Mouse (Mus musculus): ENCODE measurements around the gene Gm11564. TPM values are rescaled to one million over a fixed set of nuclear protein-coding genes. Genes with fewer than 3 reads are reported as not detected.
"Not testable (repeated sequence)": the region's sequence is repeated elsewhere in the genome, so short reads cannot be mapped to it uniquely, and the experiment has no call there.

Gene Gm11564
- total and polyA plus RNA-seq, 2 experiments, result not detected

GRCm38 (mm10) chr11:99846746-99847145 lies 31.3 kb upstream of the Gm11564 start:
- 86% methylated on average over 2 of the region's 2 CpGs for WGBS
- no peaks in the 10 kb centered on the region for H3K27me3 ChIP-seq (ENCODE audit: control insufficient read depth, insufficient read depth, low read length)

DNA sequence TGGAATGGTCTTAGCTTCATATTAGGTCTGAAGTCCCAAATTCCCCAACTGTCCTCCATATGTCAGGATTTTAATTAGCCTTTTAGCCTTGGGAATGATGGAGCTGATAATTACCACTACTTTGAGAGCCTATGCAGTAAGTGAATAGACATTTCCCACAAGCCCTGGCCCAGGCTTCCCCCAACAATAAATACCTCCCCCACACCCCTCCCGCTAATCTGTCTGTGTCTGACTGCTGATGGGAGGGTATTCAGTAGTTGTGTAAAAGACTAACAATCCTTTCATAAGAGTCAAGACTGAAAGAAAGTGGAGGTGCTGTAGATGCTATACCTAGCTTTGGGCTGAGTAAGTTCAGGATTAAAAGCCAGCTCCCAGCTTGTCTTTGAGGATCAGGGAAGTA lies 26.7 kb upstream of the Gm11564 start:
- WGBS, result 91% methylated on average over 1 of the region's 1 CpGs
- no peak for DNase-seq (ENCODE audit: extremely low read depth, low read depth, low spot score)
- Histone ChIP-seq H3K9ac (ENCODE audit: low read depth, low read length) (no peak overlapping the region), H3K27ac (replicated peaks; ENCODE audit: insufficient read depth, low read depth, low read length) (no peak overlapping the region), H3K4me3 (ENCODE audit: insufficient read depth, low read depth, low read length) (no peak overlapping the region), H3K36me3 (ENCODE audit: control insufficient read depth, insufficient read depth, low read length) (no peaks in the 10 kb centered on the region), H3K27me3 (ENCODE audit: control insufficient read depth, insufficient read depth, low read length) (no peaks in the 10 kb centered on the region), H3K4me1 (ENCODE audit: control insufficient read depth, insufficient read depth, low read length) (no peaks in the 10 kb centered on the region), H3K79me2 (ENCODE audit: control insufficient read depth, insufficient read depth, low read length) (no peaks in the 10 kb centered on the region)
- TF ChIP-seq POLR2A (IDR thresholded peaks at IDR 0.05; ENCODE audit: extremely low read depth, insufficient read depth, low read length) (no peak), CTCF (IDR thresholded peaks at IDR 0.05; ENCODE audit: low read depth, low read length) (no peak)

More at GRCm38 (mm10) chr11:99846746-99847145, 31.3 kb upstream of the Gm11564 start:
- TF ChIP-seq CTCF (IDR thresholded peaks at IDR 0.05; ENCODE audit: low read depth, low read length) (no peak), POLR2A (IDR thresholded peaks at IDR 0.05; ENCODE audit: extremely low read depth, insufficient read depth, low read length) (no peak)
- no peak for DNase-seq (ENCODE audit: extremely low read depth, low read depth, low spot score)
- H3K4me3 ChIP-seq (ENCODE audit: insufficient read depth, low read depth, low read length), result no peak overlapping the region
- no peaks in the 10 kb centered on the region for H3K4me1 ChIP-seq (ENCODE audit: control insufficient read depth, insufficient read depth, low read length)
- H3K36me3 ChIP-seq (ENCODE audit: control insufficient read depth, insufficient read depth, low read length), result no peaks in the 10 kb centered on the region
- H3K27ac ChIP-seq (replicated peaks; ENCODE audit: insufficient read depth, low read depth, low read length), result no peak overlapping the region
- no peak overlapping the region for H3K9ac ChIP-seq (ENCODE audit: low read depth, low read length)
- H3K79me2 ChIP-seq (ENCODE audit: control insufficient read depth, insufficient read depth, low read length), result no peaks in the 10 kb centered on the region

DNA sequence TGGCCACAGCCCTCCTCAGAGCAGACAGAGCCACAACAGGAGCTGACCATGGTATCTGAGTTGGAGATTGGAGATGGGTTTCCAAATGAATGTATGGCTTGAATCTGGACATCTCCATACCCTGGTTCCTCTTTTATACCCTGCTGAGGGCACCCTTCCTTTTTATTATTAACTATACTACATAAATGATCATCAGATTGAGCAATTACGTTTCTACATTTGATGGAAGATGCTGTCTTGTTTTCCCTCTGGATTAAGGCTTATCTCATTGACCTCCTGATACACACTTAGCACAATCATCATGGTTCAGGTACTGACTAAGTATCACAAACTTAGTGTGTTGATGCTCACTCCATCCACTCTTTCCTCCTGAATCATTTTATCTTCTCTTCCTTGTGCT lies 22.5 kb upstream of the Gm11564 start, which contains the start of gene 2300003K06Rik:
2300003K06Rik (minus strand) TSS at position 101 of the 400 bp plus-strand sequence.
- Histone ChIP-seq H3K27me3 (ENCODE audit: control insufficient read depth, insufficient read depth, low read length) (no peaks in the 10 kb centered on the region), H3K4me3 (ENCODE audit: insufficient read depth, low read depth, low read length) (no peak within 1 kb of the TSS), H3K27ac (replicated peaks; ENCODE audit: insufficient read depth, low read depth, low read length) (no peak within 1 kb of the TSS), H3K79me2 (ENCODE audit: control insufficient read depth, insufficient read depth, low read length) (no peaks in the 10 kb centered on the region), H3K9ac (ENCODE audit: low read depth, low read length) (no peak within 1 kb of the TSS), H3K4me1 (ENCODE audit: control insufficient read depth, insufficient read depth, low read length) (no peaks in the 10 kb centered on the region), H3K36me3 (ENCODE audit: control insufficient read depth, insufficient read depth, low read length) (no peaks in the 10 kb centered on the region)
- TF ChIP-seq POLR2A (IDR thresholded peaks at IDR 0.05; ENCODE audit: extremely low read depth, insufficient read depth, low read length) (no peak), CTCF (IDR thresholded peaks at IDR 0.05; ENCODE audit: low read depth, low read length) (no peak)
- WGBS, result 74% methylated on average over 1 of the region's 1 CpGs
- no peak for DNase-seq (ENCODE audit: extremely low read depth, low read depth, low spot score)

DNA sequence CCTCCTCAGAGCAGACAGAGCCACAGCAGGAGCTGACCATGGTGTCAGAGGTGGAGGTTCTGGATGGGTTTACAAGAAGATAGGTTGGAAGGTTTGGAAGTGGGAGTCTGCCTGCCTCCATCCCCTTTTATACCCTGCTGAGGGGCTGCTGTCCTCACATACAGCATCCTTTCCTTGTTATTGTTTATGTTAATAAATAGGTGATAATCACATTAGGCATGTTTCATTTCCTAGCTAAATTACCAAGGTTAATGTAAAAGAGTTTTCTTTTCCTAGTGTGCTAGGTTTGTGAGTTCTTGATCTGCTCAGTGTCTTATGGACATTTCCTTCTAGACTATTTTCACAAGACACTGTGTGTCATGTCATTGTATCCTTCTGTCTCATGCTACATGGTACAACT lies 5.7 kb downstream of the Gm11564 start, which contains the start of gene Krtap4-13:
Krtap4-13 (minus strand) TSS at position 101 of the 400 bp plus-strand sequence.
- DNase-seq (ENCODE audit: extremely low read depth, low read depth, low spot score); H3K79me2 ChIP-seq (ENCODE audit: control insufficient read depth, insufficient read depth, low read length); H3K9ac ChIP-seq (ENCODE audit: low read depth, low read length); H3K36me3 ChIP-seq (ENCODE audit: control insufficient read depth, insufficient read depth, low read length); H3K27ac ChIP-seq (replicated peaks; ENCODE audit: insufficient read depth, low read depth, low read length); H3K27me3 ChIP-seq (ENCODE audit: control insufficient read depth, insufficient read depth, low read length); H3K4me1 ChIP-seq (ENCODE audit: control insufficient read depth, insufficient read depth, low read length); H3K4me3 ChIP-seq (ENCODE audit: insufficient read depth, low read depth, low read length): not testable (repeated sequence)

GRCm38 (mm10) chr11:99804346-99804745 lies 11.1 kb downstream of the Gm11564 start, which contains the start of gene Gm11554:
Gene Gm11554 (minus strand): TSS chr11:99804446.
- H3K4me1 ChIP-seq (ENCODE audit: control insufficient read depth, insufficient read depth, low read length); H3K4me3 ChIP-seq (ENCODE audit: insufficient read depth, low read depth, low read length); DNase-seq (ENCODE audit: extremely low read depth, low read depth, low spot score); H3K79me2 ChIP-seq (ENCODE audit: control insufficient read depth, insufficient read depth, low read length); H3K27ac ChIP-seq (replicated peaks; ENCODE audit: insufficient read depth, low read depth, low read length); H3K9ac ChIP-seq (ENCODE audit: low read depth, low read length); H3K36me3 ChIP-seq (ENCODE audit: control insufficient read depth, insufficient read depth, low read length); H3K27me3 ChIP-seq (ENCODE audit: control insufficient read depth, insufficient read depth, low read length): not testable (repeated sequence)
- WGBS, result no CpG with 5 or more reads among the region's 1 CpGs

DNA sequence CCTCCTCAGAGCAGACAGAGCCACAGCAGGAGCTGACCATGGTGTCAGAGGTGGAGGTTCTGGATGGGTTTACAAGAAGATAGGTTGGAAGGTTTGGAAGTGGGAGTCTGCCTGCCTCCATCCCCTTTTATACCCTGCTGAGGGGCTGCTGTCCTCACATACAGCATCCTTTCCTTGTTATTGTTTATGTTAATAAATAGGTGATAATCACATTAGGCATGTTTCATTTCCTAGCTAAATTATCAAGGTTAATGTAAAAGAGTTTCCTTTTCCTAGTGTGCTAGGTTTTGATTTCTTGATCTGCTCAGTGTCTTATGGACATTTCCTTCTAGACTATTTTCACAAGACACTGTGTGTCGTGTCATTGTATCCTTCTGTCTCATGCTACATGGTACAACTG lies 16.6 kb downstream of the Gm11564 start, which contains the start of gene Gm11569:
Gm11569 (minus strand) TSS at position 101 of the 400 bp plus-strand sequence.
- WGBS, result no CpG with 5 or more reads among the region's 1 CpGs
- not testable (repeated sequence) for H3K4me3 ChIP-seq (ENCODE audit: insufficient read depth, low read depth, low read length); H3K27me3 ChIP-seq (ENCODE audit: control insufficient read depth, insufficient read depth, low read length); H3K79me2 ChIP-seq (ENCODE audit: control insufficient read depth, insufficient read depth, low read length); DNase-seq (ENCODE audit: extremely low read depth, low read depth, low spot score); H3K36me3 ChIP-seq (ENCODE audit: control insufficient read depth, insufficient read depth, low read length); H3K4me1 ChIP-seq (ENCODE audit: control insufficient read depth, insufficient read depth, low read length); H3K9ac ChIP-seq (ENCODE audit: low read depth, low read length); H3K27ac ChIP-seq (replicated peaks; ENCODE audit: insufficient read depth, low read depth, low read length)
